Mouse (Mus musculus) thymus, adult 18-20 months (tissue): ENCODE data around the gene Slc16a11.

Source experiments
- DNase-seq, 2 experiments: peaks; one replicate each; pipeline ENCODE4 v3.0.0; 2022; ENCODE audit warnings: mixed read lengths in 2 of 2

The Slc16a11 gene

GRCm38 (mm10) chr11:70259035-70259434, 46.5 kb downstream of the Slc16a11 start:
- DNase-seq: no peak

- peak; percentile 35 to 58 for DNase-seq
Measured at GRCm38 (mm10) chr11:70265252-70265651, 52.7 kb downstream of the Slc16a11 start.

- DNase-seq: no peak
Measured at GRCm38 (mm10) chr11:70265819-70266218, 53.3 kb downstream of the Slc16a11 start.
